Mouse (Mus musculus): Measurements from ENCODE around the gene Rap2a.

Gene Rap2a

DNA sequence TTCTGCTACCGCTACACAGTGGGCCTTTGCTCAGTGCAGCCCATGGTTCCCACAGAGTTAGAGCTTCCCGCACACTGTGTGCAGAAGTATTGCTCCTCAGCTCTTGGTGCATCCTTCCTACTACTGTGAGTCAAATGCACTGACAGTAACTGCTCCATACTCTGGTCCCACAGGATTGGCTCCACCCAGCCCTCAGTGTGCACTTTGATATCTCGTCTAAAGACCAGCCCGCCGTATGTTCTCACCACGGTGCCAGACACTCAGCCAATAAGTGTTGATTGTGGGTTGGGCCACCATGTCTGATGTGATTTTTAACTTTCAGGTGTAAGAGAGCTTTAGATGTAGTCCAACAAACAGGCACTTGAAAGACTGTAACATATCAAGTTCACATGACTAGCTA is 21.4 kb downstream of the Rap2a start:
- DNase-seq (ENCODE audit: low read depth), result no peak

- no peak for DNase-seq (ENCODE audit: low read depth)
These were observed 21.8 kb downstream of the Rap2a start for GRCm38 (mm10) chr14:120500021-120500560.

DNA sequence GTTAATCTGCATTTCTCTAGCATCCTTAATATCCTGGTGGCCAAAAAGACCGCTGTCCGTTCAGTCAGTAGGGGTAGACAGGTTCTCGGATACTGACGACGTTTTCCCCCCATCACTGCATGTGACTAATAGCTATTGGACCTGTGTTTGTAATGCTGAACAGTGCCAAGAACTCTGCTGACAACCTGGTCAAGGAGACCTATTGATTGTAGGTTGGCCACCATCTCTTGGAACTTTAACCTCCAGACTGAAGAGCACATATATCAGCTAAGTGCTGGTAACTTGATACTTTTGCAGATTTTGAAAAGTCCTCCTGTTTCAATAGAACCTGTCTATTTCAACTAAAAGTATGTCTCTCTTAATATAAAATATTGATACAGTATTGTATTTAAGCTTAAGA is 22.5 kb downstream of the Rap2a start:
- DNase-seq (ENCODE audit: low read depth), result no peak

- no peak for DNase-seq (ENCODE audit: low read depth)
These were observed 25.4 kb downstream of the Rap2a start for GRCm38 (mm10) chr14:120503641-120504040.

GRCm38 (mm10) chr14:120504423-120504822 is 26.2 kb downstream of the Rap2a start:
- no peak for DNase-seq (ENCODE audit: low read depth)

DNA sequence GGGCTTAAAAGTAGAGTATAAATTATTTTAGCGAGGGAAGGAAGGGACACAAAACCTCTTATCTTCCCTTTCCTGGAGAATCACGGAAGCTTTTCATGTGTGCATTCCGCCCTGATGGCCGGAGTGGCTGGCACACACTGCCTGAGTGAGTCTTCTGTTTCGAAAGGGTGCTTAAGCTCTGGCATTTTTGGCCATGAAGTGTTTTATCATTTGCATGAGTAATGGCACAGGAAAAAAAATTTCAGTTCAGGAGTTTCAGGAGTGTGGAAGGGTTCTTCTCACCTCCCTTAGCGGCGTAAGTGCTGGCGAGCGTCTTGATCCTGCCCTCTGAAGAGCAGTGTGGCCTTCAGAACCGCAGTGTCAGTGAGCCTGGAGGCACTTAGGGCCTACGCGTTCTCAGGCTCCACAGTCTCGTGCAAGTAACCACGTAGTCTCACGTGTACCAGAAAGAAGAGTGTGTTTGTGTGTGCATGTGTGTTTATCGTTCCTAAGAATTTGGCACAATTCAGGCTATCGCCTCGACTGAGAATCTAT is 26.8 kb downstream of the Rap2a start:
- DNase-seq (ENCODE audit: low read depth), result no peak

GRCm38 (mm10) chr14:120505918-120506317 is 27.7 kb downstream of the Rap2a start:
- DNase-seq (ENCODE audit: low read depth), result no peak

GRCm38 (mm10) chr14:120507516-120507915 is 29.3 kb downstream of the Rap2a start:
- DNase-seq (ENCODE audit: low read depth), result no peak

GRCm38 (mm10) chr14:120508566-120509365 is 30.5 kb downstream of the Rap2a start:
- no peak for DNase-seq (ENCODE audit: low read depth)

- no peak for DNase-seq (ENCODE audit: low read depth)
These were observed 31.1 kb downstream of the Rap2a start for GRCm38 (mm10) chr14:120509366-120509640.

GRCm38 (mm10) chr14:120511821-120512220 is 33.6 kb downstream of the Rap2a start:
- no peak for DNase-seq (ENCODE audit: low read depth)

DNA sequence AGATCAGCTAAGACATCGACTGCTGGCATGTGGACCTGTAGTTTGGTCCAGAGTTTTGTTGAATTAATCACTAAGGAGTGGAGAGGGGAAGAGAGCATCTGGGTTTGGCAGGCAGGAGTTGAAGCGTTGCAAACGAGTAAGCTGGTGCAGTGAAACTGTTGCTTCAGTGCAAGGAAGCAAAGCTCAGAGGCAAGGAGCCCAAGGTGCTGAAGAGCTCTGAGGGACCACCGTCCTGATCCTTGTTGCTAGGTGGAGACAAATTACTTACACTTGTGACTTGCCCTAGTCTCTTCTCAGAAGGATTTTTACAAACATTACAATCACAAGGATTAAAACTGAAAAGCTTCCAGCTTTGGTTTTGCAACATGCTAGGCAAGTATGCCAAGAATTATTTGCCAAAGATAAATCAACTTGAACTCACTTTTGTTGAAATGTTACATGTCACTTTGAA is 36.6 kb downstream of the Rap2a start:
- DNase-seq (ENCODE audit: low read depth), result no peak

DNA sequence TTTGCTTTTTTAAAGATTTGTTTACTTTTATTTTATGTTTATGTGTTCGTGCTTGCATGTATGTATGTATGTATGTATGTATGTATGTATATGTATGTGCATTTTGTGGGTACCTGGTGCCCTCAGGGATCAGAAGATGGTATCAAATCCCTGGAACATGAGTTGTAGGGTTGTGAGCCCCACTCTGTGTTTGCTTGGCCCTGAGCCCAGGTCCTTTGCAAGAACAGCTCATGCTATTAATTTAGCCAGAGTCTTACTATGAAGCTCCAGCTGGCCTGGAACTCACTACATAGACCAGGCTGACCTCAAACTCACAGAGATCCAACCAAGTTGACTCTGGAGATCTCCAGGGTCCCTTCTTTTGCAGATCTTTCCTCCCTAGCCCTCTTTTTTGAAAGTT is 37.1 kb downstream of the Rap2a start:
- DNase-seq (ENCODE audit: low read depth), result no peak

DNA sequence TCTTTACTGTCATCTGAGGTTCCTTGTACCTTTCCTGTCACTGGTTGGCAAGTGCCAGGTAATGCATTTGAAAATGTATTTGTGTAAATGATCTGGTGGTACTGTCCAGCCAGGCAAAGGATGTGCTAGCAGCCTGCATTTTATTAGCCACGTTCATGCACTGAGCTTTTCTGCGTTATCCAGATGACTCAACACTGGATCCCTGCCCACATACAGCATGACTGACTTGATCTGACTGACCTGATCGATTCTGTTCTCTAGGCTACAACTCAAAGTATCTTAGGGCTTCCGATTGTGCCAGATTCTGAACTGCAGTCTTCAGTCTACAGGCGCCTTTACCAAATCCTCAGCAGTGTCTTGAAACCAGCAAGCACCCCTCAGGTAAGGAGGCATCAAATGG is 40.5 kb downstream of the Rap2a start:
- no peak for DNase-seq (ENCODE audit: low read depth)

GRCm38 (mm10) chr14:120519921-120520320 is 41.7 kb downstream of the Rap2a start:
- no peak for DNase-seq (ENCODE audit: low read depth)

DNA sequence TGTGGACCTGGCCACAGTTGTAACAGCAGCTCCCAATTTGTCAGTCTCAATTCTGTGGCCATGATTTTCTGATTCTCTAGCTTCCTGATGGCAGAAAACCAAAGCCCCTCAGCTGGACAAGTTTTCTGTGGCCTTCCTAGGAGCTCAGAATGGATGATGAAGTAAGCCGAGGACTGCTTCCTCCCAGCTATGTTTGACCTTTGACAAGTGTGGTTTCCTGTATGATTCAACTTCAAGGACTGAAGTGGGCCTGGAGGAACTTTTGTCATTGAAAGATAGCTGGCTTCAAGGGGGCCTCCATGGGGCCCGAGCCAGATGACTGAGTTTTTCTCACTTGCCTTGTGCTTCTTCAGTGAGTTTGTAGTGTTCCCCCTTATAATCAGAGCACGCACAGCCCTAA is 42.6 kb downstream of the Rap2a start:
- peak; percentile 41 for DNase-seq (ENCODE audit: low read depth)

GRCm38 (mm10) chr14:120523296-120523695 is 45.1 kb downstream of the Rap2a start:
- no peak for DNase-seq (ENCODE audit: low read depth)

- DNase-seq (ENCODE audit: low read depth), result peak; percentile 8
These were observed 47.4 kb downstream of the Rap2a start for GRCm38 (mm10) chr14:120525644-120526043.

DNA sequence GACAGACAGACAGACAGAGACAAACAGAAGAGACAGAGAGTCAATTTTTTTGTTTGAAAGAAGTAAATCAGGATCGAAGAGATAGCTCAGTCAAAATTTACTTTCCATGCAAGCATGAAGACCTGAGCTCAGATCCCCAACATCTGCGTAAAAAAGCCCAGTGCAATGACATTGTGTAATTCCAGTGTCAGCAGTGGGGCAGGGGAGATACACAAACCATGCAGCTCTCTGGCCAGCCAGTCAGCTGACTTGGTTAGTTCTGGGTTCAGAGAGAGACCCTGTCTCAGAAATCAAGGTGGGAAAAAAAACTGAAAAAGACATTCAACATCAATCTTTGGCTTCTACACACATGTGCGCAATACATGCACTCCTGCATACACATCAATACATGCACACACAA is 55.1 kb downstream of the Rap2a start:
- DNase-seq (ENCODE audit: low read depth), result no peak

DNA sequence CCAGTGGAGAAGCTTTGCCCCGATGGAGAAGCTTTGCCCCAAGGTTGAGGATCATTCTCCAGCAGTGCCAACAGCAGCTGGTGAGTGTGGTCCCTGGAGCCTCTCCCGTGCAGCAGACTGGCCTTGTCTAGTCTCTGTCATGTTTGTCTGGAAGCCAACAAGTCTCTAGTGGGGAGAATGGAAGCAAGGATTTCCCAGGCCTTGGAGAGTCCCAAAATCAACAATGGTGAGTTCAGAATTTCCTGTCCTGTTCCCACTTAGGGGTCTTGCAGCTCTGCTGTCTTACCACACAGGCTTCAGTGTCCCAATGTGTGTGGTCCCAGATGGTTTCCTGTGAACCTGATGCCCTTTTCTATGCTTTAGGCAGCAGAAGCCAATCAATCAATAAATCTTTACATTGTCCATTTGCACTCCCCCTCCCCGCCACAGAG is 56.6 kb downstream of the Rap2a start:
- DNase-seq (ENCODE audit: low read depth), result no peak

DNA sequence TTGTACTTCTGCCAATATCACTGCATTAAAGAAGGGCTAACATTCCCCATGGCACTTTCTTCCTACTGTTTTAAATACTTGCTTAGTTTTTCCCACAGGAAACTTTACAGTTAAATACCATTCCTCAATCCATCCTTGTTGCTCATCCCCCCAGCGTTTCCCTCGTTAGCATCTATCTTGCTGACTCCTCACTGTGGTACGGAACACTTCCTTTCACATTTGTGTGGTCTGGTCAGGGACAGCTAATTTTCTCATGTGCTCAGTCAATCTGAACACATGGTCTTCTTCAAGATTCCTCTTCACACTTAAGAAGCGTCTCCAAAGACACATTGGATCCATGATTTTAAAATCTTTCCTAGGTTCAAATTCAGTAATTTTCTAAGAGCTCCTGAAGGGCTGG is 57.2 kb downstream of the Rap2a start:
- DNase-seq (ENCODE audit: low read depth), result no peak

DNA sequence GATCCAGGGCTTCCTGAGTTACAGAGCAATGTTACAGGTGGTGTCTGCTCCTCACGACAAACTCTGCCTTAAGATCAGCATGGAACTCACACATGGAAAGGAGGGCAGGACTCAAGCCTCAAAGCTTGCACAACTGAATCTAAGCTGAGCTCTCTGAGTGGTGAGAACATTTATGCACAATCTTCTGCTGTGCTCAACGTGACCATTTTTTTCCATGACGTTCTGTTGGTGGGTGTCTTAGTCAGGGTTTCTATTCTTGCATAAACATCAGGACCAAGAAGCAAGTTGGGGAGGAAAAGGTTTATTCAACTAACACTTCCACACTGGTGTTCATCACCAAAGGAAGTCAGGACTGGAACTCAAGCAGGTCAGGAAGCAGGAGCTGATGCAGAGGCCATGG is 57.7 kb downstream of the Rap2a start:
- no peak for DNase-seq (ENCODE audit: low read depth)

GRCm38 (mm10) chr14:120539128-120539527 is 60.9 kb downstream of the Rap2a start:
- DNase-seq (ENCODE audit: low read depth), result no peak

- DNase-seq (ENCODE audit: low read depth), result no peak
These were observed 61.4 kb downstream of the Rap2a start for GRCm38 (mm10) chr14:120539626-120540025.

Measured in c-Kit-positive CD71-negative TER-119-negative erythroid progenitor cells, embryonic 14.5 days (primary cell).